Mouse (Mus musculus): ENCODE results near the gene Nid1.
A peak's percentile ranks its signal among the peaks of the same experiment; 100 is the strongest.
"Not testable (repeated sequence)": the region's sequence is repeated elsewhere in the genome, so short reads cannot be mapped to it uniquely, and the experiment has no call there.

Gene Nid1

DNA sequence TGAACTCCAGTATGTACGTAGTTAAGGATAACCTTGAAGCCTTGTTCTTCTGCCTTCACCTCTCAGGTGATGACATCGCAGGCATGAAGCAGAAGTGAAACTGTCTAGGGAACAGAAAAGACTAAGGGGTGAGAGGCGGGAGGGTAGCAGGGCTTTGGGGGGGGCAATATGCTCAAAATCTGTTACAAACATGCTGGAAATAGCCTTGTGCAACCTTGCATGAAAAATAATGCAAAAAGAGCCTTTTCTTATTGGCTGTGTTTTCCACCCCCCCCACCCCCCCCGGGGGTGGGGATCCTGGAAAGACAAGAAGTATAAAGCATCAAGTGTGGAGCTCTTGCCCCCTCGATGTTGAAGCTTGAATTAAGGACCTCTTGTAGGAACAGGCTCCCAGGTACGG is 16.0 kb downstream of the Nid1 start:
- peak; percentile 76 to 82 for DNase-seq (ENCODE audit: low spot score in 2 of 2)

DNA sequence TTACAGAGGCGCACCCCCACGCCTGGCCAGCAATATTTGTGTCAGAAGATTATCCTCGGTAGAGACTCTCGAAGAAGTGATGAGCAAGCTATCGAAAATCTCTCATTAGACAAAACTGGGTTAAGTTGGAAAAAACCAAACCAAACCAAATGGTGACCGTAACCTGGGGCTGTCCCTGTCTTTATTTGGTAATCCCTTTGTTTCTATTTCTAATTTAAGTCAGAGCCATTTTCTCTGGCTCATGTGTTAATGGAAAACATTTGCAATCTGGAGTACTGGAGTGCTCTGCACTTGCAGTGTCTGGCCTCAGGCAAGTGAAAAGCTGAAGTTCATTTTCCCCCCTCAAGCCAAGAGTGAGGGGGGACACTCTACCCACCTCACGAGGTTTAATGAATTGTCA is 16.9 kb downstream of the Nid1 start:
- DNase-seq (ENCODE audit: low spot score in 2 of 2): not testable (repeated sequence)

DNA sequence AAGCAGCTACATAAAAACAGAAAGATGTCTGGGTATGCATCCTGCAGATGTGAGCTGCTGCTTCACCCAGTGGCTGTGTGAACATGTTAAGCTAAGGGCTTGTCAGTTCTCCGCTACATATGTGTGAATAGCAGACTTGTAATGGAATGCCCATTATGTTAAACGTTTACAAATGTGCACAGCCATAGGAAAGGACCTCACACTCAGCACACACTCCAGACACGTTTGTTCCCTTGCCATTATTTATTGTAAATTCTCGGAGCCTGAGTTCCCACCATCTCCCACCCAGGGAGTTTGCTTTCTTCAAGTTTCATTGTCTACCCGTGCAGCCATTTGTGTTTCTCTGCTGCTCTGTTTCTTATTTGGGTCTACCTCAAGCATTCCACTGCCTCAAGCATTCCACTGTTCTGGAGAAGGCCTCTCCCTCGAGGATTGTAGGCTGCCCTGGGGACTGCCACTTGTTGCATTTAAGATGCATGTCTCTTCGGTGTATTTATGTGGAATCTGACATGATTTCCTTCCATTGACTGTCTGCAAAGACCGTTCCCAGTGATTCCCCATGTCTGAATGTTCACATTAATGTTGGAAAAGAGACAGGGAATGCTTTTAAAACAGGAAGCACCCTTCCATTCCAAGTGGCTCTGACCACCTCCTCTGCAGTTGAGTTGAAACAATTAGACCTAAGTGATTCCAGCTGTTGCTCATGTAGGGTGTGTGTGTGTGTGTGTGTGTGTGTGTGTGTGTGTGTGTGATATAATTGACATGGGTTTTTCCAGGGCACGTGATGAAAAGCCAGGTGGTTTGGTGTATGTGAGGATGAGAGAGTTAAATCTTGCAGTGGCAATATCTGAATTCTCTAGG is 18.5 kb downstream of the Nid1 start:
- DNase-seq (ENCODE audit: low spot score in 2 of 2): not testable (repeated sequence)

DNA sequence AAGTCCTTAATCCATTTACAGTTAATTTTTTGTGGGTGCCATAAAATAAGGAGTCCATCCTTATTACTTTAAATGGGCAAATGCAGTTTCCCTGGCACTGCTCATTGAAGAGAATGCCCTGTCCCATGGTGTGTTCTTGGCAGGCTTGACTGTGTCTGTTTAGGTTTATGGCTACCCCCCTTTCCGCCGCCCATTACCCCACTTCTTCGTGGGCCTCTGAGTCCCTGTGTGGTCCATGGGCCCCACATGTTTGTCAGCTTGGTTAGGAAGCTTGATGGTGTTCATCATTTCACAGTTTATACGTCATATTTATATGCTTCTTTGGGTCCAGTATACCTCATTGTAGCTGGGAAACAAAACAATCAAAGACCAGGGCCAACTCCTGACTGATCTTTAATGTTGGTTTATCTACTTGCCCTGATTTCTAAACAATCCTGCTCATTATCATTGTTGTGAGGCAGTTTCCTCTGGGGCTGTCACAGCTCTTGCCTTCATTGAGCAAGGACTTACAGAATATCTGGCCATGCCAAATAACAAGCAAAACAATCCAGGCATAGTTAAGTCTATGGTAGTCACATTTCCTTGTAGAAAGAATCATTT is 20.9 kb downstream of the Nid1 start:
- DNase-seq (ENCODE audit: low spot score in 2 of 2): no peak

DNA sequence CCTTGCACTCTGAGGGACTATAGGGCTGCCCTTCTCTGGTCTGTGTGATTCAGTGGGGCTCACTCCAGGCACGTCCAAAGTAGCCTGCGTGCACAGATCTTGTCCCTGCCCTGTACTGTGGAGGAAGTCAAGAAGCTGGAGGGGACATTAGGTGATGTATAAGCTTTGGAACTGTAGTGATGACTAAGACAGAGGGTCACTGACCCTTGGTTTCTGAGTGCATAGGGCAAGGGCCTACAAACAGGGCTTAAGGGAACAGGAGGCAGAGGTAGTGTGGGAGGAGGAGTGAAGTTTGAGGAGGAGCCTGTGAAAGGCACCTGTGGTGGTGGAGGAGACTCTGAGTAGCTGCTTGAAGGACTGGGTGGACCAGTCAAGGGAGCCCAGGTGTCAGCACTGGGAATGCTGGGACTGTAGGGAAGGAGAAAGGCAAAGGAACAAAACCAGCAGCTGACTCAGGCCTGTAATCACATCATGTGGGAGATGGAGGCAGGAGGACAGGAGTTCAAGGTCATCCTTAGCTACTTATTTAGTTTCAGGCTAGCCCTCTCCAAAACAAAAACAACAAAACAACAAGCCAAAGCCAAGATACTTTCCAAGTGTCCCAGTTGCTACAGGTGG is 23.3 kb downstream of the Nid1 start:
- DNase-seq (ENCODE audit: low spot score in 2 of 2): no peak

DNA sequence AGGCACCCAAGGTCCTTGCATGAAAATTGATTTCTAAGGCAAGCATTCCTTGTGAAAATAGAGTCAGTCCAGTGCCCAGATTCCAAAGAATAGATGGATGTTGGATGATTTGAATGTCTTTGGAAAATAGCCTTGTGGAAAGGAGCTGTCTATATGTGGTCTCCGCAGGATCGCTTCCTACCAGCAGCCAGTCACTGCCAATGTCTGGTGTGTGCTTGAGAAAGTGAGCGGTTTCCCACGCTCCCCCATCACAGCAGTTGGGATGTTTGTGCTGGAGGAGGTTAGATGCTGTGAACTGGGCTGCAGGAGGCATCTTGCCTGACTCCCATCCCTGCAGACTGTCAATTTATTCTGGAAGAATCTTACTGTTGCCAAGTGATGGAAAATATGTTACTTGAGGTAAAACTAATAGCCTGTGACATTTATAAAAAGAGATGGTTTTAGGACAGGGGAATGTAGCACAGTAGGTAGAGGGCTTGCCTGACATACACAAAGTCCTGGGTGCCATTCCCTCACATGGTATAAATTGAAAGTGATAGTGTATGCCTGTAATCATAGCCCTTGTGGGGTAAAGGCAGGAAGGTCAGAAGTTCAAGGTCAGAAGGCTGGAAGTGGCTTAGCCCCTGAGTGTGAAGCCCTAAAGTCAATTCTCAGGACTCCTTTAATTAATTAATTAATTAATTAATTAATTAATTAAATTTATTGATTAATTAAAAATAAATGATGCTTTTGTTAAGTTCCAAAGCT is 24.3 kb downstream of the Nid1 start:
- no peak for DNase-seq (ENCODE audit: low spot score in 2 of 2)

DNA sequence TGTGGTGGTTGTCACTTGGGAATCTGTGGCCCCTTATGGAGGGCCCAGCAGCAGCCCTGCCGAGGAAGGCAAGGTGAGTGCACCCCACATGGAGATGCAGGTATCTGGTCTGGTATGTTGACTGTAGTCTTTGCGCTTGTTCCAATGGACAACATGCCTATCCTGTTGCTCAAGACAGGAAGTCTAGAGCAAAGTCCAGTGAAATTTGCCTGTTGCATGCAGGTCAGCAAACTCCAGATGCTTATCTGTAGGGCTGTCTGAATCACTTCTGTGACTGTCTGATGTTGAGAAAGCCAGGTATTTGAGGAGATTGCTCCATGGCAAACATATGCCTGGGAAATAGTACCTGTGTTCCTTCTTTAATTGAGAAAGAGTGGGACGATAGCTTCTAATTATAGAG is 26.6 kb downstream of the Nid1 start:
- DNase-seq (ENCODE audit: low spot score in 2 of 2): no peak

DNA sequence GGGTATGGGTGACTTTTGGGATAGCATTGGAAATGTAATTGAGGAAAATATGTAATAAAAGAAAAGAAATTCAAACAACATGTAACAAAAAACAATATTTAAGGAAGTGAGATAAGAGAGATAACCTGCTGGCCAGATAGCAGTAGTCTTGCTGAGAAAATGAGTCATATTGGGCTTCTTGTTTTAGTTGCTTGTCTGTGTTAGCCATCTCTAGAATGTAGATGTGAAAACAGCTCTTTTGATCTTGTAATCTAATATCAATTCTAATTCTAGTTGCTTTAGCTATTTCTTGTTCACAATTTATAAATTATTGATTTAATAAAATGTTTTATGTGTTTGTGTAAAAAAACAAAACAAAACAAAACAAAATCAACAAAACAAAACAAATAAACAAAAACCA is 29.9 kb downstream of the Nid1 start:
- DNase-seq (ENCODE audit: low spot score in 2 of 2): not testable (repeated sequence)

DNA sequence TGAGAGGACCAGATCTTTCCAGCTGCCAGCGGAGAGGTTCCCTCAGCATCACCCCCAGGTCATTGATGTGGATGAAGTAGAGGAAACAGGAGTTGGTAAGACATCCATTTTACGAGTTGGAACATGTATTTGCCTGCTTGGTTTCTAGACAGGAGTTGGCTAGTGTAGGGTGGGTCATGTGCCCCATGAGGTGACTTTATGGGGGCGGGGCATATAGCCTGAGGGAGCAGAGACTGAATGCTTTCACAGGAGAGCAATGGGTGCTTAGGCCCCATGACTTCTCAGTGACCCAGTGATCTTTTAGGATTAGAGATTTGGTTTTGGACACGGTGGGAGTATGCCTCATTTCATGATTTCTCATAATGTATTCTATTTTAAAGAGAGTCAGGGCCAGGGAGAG is 31.2 kb downstream of the Nid1 start:
- DNase-seq (ENCODE audit: low spot score in 2 of 2): no peak

DNA sequence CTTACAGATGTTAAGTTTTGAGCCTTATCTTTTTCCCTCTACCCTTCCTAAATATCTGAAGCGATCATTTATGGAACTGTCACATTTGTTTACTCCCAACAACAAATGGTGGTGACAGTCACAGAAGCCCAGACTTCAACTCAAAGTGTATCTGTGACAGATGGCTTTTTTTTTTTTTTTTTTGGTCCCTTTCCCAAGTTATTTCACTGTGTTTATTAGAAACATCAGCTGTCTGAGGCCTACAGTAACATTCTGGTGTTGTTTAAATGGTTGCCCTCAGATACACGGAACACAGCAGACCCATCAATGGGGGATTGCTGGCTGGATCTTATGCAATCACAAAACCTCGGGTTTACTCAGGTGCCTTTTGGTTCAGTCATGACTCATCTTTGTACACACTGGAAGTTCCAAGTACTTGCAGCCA is 34.0 kb downstream of the Nid1 start:
- DNase-seq (ENCODE audit: low spot score in 2 of 2): no peak

DNA sequence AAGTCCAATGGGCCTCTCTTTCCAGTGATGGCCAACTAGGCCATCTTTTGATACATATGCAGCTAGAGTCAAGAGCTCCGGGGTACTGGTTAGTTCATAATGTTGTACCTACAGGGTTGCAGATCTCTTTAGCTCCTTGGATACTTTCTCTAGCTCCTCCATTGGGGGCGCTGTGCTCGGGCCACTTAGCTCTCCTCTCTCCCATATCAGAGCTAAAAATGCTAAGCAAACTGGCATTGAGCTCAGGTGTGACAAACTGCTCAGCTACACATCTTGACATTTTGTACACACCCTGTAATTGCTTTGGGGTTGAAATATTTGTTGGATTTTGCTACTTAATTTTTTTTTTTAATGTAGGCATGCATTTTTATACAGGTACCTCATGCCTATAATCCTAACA is 37.1 kb downstream of the Nid1 start:
- not testable (repeated sequence) for DNase-seq (ENCODE audit: low spot score in 2 of 2)

DNA sequence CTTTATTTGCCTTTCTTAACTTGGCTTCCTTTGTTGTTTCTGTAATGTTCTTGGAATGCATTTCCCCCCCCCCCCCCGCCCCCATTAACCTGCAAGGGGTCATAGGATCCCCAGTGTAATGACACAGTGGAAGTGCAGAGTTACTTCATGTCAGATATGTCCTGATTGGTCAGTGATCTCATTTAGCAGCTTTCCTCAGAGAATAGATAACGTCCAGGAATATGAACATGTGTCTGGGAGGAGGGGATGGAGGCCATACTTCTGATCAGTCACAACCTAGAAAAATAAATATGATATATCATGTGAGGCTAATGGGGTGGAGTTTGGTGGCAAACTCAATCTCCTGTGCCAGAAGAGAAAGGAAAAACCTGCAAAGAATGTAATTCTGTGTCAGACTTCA is 37.6 kb downstream of the Nid1 start:
- no peak for DNase-seq (ENCODE audit: low spot score in 2 of 2)

DNA sequence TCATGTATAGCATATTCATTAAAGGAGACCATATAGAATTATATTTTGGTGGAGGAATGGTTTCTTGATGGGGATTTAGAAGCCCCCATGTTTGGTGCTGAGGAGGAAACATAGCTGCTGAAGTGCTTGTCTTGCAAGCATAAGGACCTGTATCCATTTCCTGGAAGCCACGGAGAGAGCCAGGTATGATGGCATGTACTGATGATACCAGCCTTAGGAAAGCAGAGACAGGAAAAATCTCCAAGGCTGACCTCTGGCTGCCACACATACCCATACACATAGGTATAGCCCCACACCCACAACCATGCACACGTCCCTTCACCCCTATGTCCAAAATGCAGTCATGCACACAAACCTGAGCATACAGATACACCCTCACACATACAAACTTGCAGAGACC is 39.2 kb downstream of the Nid1 start:
- no peak for DNase-seq (ENCODE audit: low spot score in 2 of 2)

DNA sequence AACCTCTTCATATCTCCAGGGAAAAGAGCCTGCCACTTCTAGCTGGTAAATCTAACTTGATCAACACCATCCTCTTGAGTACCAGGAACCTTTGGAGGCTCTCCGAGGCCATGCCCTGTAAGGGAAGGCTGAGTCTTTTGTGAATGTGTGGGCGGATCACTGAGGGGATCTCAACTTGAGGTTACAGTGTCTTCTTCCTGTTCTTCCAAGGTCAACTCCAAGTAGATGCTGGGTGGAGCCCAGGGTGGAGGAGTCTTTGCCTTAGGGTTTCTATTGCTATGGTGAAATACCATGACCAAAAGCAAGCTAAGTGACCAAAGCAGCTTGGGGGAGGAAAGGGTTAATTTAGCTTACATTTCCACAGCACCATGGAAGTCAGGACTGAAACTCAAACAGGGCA is 39.7 kb downstream of the Nid1 start:
- DNase-seq (ENCODE audit: low spot score in 2 of 2): no peak

DNA sequence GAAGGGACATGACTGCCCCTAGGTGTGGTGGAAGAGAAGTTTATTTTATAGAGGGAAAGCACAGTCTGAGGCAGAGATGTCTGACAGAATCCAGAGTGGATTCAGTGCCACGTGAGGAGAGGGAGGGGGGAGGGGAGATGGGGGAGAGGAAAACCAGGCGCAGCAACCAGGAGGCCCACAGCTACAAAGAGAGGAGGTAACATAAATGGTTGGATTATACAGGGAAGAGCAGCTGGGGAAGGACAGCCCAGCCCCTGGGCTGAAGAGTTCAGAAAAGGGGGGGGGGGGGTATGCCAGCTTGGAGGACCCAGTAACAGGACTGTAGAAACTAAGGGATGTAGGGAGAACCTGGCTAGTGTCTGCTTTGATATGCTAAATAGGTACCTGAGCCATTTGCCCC is 42.6 kb downstream of the Nid1 start:
- DNase-seq (ENCODE audit: low spot score in 2 of 2): no peak

DNA sequence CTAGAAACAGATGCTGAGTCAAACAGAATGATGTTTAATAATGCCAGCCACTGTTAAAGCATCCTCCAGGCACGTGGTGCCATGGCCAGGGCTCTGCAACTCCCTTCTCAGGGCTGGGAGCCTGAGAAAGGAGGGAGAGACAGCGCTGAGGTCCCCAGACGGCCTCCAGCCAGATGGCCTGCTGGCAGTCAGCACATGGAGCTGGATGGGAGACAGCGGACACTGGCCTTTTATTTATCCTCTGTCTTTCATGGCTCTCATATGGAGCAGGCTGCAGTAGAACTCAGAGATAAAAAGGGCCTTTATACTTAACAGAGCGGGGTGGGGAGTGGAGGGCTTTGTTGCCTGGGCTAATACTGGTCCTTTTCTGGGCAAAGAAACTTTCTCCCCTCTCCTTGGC is 43.7 kb downstream of the Nid1 start:
- no peak for DNase-seq (ENCODE audit: low spot score in 2 of 2)

DNA sequence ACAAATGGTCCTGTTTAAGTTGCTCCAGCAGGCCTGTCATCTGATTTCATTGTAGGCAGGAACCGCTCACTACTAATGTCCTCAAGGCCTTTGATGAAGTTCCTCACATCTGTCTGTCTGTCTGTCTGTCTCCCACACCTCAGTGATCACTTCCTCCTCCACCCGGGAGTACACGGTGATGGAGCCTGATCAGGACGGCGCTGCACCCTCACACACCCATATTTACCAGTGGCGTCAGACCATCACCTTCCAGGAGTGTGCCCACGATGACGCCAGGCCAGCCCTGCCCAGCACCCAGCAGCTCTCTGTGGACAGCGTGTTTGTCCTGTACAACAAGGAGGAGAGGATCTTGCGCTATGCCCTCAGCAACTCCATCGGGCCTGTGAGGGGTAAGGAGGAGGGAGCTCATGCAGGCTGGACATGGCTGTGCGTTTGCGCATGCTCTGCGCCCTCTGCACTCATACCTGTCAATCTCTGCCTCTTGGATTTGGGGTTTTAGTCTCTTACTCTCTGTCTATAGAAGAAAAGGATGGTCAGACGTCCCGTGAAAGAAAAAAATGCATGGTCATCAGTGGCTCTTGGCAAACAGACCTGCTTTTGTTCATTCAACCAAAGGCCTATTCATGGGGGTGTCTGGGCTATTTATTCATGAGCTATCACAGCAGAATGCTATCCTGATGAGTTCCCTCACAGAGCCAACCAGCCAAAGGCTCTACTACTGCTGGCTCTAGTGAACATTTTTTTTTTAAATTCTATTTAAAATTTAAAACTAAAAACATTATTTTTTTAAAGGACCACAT is 44.7 kb downstream of the Nid1 start:
- DNase-seq (ENCODE audit: low spot score in 2 of 2): no peak

DNA sequence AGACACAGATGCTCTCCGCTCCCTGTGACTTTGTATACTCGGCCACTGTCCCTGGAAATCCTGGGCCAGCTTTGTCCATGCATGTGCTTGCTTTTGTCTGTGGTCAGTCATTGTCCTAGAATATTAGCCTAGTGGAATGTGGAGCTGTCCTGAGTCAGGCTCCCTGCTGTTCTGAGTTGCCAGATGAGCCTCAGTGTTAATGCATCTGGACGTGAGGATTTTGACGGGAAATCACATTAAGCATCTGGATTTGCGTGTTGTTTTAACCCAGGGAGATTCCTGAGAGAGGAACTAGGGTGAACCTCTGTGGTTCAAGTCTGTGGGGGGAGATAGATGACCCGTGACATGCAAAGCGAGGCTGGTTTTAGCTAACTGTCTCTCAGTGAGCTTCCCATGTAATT is 47.0 kb downstream of the Nid1 start:
- DNase-seq (ENCODE audit: low spot score in 2 of 2): peak; percentile 51 to 55

DNA sequence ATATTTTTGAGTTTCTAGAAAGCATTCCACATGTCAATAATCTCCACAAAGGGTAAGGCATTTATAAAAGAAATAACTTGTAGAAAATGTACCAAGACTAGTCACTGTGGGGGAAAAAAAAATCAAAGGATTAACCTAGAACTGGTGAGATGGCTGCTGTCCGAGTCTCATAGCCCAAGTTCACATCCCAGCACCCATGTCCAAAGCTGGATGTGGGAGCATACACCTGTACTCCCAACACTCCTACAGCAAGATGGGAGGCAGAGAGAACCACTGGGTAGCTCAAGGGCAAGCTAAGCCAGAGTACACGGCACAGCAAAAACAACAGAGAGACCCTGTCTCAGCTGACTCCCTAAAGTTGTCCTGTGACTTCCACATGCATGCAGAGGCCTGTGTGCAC is 47.5 kb downstream of the Nid1 start:
- no peak for DNase-seq (ENCODE audit: low spot score in 2 of 2)

DNA sequence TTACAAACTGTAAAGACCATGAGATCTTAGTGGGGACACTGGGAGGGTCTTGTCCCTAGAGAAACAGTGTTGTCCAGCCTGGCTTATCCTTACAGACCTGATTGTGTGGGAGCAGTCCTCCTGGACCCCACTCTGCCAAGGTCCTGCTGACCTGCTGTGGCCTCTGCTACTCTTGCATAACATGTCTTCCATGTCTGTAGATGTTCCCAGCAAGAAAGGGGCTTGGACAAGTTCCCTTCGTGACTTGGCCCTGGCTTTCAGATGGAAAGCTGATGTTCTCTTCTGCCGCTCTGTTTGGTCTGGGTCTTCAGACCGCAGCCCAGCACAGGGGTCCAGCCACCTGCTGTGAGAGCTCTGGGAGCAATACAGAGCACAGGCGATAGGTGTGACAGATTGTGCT is 48.3 kb downstream of the Nid1 start:
- no peak for DNase-seq (ENCODE audit: low spot score in 2 of 2)

DNA sequence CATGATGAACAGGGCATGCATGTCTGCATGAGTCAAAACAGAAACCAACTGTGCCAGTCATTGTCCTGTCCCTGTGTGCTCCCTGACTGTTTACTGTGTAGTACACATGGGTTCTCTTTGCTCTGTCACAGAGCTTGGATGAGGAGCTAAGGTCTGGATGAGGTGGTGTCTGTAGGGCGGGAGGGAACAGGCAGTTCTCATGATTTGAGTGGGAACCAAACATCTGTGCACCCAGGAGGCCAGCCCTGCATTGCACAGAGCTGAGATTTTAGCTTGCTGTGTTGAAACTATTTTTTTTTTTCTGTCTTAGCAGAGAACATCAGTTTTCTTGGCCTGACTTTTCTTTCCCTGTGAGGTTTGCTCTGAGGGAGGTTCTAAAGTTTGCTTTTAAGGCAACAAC is 50.5 kb downstream of the Nid1 start:
- DNase-seq (ENCODE audit: low spot score in 2 of 2): no peak

DNA sequence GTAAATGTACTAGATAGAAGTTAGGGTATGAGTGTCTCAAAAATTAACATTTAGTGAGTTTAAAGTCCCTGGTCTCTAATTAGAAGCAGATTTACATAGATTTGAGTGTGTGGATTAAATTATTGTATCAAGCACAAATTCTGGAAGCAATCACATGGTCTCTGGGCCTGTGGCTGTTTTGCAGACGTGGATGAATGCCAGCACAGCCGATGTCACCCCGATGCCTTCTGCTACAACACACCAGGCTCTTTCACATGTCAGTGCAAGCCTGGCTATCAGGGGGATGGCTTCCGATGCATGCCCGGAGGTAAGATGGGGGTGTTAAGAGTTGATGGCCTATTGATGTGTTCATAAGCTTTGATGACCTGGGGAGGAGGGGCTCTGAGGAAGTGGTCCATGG is 52.5 kb downstream of the Nid1 start:
- DNase-seq (ENCODE audit: low spot score in 2 of 2): no peak

All from spleen, postnatal 36 days (tissue).